Mouse (Mus musculus) right cerebral cortex, postnatal 4 days (tissue): ENCODE data around the gene 2300002M23Rik.
A peak's percentile ranks its signal among the peaks of the same experiment; 100 is the strongest.

Experiments
- DNase-seq: peaks from one replicate; pipeline ENCODE4 v3.0.0-alpha.2; 2022

Gene 2300002M23Rik

DNA sequence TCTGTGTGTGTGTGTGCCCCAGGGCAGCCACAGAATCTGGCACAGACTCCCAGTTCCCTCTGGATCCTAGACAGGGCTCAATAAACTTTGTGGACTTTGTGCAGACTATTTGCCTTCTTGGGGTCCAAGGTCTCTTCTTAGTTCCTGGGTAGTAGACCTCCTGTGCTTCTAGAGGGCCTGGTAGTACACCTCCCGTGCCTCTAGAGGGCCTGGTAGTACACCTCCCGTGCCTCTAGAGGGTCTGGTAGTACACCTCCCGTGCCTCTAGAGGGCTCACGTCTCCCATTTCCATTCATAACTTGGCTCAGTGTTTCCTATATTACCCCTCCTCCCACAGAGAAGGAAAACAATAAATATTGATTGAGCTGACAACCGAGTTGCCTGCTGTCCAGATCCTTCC is 10.4 kb upstream of the 2300002M23Rik start:
- DNase-seq = peak; percentile 53

DNA sequence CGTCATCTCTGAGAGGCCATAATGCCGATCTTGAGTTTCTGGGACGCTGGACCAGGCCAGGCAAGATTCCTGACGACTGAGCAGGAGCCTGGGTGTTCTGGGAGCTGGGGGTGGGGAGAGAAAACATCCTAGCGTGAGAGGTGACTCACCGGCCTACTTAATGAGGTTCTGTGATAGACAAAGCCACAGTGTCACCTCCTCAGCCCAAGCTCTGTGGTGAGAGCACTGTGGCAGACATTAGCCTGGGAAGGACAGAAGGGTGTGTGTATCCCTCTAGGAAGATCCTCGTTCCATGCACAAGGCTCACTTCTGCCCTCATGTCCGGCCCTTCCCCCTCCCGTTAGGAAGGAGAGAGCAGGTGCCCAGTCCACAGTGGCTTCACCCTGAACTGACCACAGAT is 9.9 kb upstream of the 2300002M23Rik start:
- DNase-seq = no peak

DNA sequence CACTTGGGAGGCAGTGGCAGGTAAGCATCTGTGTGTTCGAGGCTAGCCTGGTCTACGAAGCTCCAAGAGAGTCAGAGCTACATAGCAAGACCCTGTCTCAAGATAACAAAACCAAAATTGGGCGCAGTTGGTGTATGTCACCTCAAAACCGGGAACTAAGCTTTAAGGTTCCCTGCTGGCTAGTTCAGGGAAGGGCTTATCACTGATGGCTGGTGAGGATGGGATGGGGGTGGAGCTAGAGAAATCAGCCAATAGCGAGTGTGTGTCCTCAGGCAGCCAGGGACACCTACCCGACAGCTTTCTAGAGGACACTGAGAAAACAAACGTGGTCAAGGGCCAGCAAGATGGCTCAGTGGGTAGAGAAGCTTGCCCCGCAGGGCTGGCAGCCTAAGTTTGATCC is 9.0 kb upstream of the 2300002M23Rik start:
- DNase-seq = no peak

DNA sequence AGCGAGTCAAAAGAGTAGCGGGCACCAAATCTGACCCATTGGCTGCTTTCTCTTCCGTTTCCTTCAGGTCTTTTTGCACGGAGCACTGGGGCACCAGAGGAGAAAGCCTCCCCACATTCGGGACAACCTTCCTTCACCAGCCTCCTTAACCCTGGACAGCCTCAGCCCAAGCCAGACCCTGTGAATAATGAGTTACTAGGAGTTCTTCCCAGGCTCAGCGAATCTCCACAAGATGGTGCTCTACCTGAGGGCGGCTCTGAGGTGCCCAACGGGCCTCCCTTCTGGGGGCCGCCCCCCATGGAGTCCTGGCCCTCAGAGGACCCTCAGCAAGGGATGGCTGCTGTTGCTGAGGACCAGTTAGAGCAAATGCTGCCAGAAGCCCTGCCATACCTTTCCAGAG is 517 bp downstream of the 2300002M23Rik start:
- no peak for DNase-seq

DNA sequence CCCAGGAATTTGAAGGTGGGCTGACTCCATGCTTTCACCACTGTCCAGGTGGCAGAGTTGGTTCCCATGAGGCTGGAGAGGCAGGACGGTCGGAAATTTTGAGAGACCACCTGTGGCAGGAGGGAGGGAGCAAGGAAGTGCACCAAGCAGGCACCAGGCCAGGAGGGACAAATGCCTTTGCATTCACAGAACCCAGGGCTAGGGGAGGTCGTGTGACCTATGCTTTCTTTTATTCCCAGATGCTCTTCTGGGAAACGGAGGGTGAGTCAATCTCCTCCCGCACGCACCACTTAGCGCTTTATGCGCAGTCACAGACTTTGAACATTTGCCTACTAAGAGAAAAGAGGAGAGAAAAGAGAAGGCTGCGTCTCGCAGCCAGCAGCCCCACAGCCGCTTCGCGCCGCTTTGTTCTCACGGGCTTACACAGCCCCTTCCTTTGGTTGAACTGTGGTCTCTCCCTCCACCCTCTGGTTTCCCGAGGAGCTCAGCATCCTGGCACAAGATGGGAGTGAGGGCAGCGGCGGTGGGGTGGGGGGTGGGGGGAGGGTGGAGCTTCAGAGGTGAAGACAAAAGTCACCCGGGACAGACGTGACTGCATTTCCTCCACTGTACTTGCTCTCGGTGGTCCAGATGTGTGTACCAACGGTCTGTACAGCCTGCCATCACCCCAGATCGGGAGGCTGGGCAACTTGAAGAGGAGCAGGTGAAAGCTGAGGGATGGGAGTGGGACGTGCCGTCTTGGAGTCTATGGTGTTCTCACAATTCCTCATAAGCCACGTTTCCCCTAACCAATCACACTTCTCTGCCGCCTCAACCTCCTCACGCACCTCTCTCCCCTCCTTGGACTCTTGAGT is 2.1 kb downstream of the 2300002M23Rik start:
- no peak for DNase-seq

DNA sequence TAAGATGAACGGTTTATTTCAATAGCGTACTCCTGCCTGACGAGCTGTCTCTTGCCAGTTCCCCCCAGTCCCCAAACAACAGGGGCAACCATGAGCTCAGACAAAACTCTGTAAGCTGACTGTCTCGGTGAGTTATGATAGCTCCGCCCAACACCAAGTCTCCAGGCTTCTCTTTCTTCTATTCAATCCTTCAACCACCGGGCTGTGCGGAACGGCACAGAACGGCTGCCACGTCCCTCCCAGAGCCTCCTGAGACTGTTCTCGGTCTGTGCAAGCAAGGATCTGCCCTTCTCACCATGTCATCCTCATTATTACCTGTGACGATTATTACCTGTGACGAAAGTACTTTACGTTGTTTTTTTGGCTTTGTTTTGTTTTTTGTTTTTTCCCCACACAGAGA is 3.6 kb downstream of the 2300002M23Rik start:
- DNase-seq = no peak

DNA sequence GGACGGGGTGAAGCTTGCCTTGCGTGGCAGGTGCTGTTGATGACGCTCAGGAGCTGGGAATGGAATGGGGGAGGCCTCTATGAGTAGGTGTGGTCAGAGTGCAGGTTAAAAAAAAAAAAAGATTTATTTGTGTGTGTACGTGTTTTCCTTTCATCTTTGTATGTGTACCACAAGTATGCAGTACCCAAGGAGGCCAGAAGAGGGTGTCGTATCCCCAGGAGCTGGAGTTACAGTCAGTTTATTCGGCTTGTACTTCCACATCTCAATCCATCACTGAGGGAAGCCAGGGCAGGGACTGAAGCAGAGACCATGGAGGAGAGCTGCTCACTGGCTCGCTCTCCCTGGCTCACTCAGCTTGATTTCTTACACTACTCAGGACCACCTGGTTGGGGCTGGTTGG is 4.2 kb downstream of the 2300002M23Rik start:
- no peak for DNase-seq

DNA sequence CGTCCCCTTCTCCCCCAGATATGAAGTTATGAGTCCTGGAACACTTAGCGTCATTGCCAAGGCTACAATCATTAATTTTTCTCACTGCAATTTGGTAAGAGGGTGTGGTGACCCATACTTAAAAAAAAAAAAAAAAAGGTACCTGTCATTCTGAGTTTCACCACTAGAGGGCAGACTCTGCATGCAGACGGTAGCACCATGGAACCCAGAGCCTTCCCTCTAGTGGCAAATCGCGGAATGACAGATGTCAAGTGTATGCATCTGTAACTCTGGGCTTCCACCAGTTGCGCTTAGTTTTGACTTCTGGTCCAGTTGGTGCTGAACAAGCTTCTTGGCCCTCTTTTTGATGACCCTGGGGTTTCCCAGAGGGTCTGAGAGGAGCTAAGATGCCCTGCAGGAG is 11.0 kb downstream of the 2300002M23Rik start:
- DNase-seq = peak; percentile 83

DNA sequence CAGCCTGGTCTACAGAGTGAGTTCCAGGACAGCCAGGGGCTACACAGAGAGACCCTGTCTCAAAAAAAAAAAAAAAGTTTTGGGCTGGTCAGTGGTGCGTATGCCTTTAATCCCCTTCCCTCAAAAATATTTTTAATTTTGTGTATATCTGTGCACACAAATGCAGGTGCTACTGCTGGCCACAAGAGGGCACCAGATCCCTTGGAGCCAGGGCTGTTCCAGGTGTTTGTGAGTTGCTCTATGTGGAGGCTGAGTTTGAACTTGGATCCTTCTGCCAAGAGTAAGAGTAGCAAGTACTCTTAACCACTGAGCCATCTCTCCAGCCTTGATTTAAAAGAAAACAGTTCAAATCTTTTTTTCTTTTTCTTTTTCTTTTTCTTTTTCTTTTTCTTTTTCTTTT is 15.7 kb downstream of the 2300002M23Rik start:
- DNase-seq = no peak

DNA sequence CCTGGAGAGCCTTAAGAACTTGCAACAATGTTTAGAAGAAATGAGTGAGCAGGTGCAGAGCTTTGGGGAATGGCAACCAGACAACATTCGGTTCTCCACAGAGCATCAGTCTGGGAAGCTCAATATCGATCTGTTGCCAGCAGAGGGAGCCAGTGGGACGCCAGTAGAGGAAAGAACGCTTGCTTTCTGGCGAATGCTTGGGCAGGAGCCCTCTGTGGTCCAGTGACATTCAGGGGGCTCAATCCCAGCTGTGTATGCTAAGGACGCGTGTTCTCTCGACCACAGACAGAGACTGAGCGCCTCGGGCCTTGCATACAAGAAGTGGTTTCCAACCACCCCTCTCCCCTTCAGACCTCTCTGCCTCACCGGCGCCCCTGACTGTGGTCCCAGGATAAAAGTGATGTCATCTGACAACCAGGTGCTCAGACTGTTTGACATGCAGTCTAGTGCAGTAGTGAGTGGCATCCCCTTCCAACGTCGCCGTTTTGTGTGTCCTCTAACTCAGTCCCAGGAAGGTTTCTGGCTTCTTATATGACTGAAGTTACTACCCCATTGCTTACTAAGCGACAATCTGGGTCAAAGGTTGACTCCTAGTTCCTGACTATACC is 17.2 kb downstream of the 2300002M23Rik start:
- peak; percentile 93 for DNase-seq

DNA sequence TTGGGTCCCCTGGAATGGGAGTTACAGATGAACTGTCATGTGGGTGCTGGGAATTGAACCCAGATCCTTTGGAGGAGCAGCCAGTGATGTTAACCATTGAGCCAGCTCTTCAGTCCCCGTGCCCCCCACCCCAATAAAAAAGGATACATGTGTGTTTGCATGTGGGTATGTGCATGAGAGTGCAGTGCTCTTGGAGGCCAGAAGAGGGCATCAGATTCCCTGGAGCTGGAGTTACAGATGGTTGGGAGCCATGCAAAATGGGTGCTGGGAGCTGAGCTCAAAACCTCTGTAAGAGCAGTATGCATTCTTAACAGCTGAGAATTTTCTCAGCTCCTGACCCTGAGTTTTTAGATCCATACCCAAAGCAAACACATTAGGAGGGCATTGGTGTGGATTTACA is 20.0 kb downstream of the 2300002M23Rik start:
- no peak for DNase-seq

DNA sequence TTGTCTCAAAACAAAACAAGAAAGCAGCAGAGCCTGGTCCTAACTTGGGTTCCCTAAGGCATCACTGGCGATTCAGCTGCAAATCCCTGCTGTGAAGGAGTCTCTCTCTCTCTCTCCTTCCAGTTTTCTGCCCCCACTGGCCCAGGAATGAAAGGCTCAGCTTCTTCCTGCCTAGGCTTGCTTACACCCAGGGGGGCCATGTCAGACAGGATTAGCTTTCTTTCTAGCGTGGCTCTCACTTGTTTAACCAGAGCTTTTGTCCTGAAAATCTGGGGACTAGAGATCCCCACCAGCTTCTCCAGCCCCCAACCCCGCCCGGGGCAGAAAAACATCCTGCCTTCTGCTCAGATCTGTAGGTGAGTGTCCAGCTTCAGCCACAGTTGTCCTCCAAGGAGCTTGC is 21.1 kb downstream of the 2300002M23Rik start:
- no peak for DNase-seq

DNA sequence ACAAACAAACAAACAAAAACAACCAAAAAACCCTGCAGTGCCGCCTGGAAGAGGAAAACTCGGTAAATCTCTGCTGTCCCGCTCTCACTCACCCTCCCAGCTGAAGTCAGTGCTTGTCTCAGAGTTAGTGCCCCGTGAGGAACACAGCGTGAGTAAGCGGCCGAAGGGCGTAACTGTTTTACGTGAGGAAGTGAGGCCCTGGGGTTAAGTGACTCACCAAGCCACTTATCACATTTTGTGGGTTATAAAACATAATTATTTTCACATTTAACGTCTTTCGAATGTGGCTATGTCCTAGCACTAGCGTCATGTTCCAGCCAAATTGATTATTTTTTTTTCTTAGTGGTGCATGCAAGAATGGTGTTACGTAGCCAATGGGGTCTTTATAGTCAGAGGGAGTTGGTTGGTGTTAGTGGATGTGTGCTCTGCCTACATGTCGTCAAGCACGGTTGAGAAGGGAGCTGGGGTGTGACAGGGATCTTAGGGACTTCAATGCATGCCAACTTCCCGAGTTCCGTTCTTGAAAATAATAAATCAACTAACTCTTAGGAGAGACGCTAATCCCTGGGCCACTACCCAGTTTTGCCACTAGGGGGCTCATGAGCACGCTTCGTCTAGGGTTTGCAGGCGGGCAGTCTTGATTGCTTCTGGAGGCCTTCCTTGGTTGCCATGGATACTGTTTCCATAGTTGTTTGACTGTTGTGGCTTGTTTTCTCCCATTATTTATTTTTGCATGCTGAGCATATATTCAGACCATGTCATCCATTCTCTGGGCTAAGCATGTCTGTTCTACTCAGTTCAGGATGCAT is 23.4 kb downstream of the 2300002M23Rik start:
- peak; percentile 91 for DNase-seq

DNA sequence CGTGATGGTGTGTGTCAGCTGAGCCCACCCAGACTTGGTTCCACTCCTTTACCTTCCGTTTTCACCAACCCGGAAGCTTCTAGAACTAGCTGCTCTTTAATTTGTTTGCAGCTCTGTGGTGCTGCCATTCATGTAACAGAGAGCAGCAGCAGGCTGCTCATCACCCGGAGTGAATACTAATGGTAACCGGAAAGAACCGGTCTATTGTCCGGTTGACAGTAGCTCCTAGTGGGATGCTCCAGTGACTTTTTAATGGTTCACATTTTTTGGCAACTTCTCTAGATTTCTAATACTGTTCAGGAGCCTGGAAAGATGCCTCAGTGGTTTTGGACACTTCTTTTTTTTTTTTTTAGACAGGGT is 23.9 kb downstream of the 2300002M23Rik start:
- DNase-seq = no peak

DNA sequence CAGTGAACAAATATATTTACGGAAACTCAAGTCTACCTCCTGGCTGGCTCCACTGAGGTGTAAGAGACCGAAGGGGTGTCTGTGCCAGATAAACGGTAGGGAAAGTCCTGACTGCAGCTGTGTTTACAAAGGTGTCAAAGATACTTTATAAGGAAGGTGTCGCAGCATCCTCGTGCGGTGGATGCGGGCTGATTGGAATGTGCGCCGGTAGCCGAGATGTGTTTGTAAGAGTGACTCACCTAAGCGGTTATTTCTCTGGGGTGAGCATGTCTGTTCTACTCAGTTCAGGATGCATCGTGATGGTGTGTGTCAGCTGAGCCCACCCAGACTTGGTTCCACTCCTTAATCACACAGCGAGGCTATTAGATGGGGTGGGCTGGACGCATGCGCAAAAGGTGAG is 24.5 kb downstream of the 2300002M23Rik start:
- no peak for DNase-seq

DNA sequence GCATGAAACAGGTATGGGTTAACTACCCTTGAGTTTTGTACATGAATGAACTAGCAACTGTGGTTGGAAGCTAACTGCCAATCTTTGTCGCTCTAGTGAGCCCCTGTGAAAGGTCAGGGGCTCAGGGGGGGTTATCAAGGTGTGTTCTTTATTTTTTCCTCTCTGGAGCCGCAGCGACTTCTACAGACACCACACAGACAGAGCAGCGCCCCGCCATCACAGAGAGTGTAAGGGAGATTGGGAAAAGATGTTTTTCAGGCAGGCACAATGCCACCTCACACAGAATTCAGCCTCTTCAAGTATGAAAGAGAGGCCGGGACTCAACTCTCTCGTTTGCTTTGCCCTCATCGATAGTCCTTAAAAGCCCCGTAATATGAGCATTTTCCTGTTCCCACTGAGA is 24.9 kb downstream of the 2300002M23Rik start:
- no peak for DNase-seq

DNA sequence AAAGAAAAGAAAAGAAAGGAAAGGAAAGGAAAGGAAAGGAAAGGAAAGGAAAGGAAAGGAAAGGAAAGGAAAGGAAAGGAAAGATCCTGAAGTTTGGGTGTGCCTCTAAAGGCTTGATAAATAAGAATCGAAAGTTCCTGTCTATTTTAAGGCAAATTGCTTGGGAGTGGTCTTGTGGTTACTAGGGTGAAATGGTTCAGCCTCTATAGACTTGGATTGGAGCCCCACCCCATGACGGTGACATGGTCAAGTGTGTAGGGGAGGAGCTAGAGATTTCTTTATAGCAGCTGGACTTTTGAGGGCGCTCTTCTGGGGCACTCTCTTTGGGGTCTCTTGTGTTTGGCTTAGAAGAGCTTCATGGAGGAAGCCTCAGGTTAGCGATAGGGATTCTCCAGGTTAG is 26.5 kb downstream of the 2300002M23Rik start:
- DNase-seq = no peak

DNA sequence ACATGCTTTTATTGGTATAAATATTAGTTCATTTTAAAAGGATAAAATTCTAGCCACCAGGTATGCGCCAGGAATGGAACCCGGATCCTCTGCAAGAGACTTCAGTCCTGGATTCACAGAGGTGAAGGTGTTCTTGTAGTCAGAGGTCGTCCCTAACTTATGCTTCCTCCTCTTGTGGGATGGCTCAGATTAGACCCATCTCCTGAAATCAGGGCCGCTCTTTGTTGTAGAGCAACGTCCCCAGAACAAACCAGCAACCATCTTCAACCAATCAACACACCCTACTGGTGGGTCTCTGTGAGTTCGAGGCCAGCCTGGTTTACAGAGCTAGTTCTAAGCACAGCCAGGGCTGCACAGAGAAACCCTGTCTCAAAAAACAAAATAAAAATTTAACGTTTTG is 27.2 kb downstream of the 2300002M23Rik start:
- no peak for DNase-seq

DNA sequence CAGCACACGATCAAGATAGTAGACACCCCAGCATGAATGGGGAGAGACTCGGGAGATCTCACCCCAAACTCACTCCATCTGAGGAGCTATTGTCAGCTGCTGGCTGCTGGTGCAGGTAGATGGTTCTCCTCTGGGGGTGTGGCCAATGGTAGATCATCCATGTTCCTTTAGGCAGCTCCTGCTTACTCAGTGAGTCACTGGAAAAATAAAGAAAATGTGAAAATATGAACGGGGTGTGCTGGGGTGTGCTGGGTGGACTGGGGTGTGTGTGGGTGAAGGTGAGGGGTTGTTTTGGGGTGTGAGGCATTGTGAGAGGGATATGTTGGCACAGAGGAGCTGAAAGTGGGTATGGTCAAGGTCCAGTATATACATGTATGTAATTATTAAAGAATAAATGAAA is 30.1 kb downstream of the 2300002M23Rik start:
- DNase-seq = no peak

DNA sequence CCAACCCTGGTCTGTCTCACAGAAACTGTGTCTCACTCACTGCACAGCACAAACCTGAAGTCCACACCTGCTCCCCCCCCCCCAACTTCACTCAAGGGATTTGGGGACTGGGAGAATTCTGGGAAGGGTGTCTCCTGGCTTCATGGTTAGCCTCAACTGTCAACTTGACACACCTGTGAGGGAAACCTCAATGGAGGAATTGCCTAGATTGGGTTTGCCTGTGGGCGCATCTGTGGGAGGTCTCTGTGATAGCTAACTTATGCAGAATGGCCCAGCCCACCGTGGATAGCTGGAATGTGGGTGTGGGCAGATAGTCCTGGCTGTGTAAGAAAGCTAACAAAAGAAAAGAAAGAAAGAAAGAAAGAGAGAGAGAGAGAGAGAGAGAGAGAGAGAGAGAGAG is 34.0 kb downstream of the 2300002M23Rik start, which contains the start of gene Sfta2:
Gene Sfta2 (plus strand): TSS at position 301 of the 400 bp plus-strand sequence.
- DNase-seq = no peak

DNA sequence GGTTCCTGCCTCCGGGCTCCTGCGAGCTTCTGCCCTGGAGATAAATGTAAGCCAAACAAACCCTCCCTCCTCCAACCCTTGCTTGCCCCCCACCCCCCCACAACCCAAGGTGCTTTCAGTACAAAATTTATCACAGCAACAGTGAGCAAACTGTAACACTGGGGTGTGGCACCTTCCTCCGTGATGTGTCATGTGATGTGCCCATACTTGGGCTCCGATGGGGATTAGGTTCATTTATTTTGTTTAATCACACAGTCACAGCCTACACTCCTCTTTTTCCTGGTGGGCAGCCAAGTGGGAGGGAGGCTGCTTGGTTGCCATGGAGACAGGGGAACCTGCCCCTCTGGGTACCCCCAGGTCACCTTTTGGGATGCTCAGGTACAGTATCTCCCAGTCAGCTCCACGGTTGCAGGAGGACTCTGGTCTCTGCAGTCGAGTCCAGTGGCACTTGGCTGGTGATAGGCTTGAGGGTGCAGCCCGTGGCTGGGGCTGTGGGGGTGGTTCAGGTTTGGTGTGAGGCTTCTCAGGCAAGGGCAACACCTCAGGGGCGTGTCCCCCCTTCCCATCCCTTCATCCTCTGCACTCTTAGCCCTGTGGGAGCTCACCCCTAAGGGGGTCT is 34.6 kb downstream of the 2300002M23Rik start:
- DNase-seq = no peak

DNA sequence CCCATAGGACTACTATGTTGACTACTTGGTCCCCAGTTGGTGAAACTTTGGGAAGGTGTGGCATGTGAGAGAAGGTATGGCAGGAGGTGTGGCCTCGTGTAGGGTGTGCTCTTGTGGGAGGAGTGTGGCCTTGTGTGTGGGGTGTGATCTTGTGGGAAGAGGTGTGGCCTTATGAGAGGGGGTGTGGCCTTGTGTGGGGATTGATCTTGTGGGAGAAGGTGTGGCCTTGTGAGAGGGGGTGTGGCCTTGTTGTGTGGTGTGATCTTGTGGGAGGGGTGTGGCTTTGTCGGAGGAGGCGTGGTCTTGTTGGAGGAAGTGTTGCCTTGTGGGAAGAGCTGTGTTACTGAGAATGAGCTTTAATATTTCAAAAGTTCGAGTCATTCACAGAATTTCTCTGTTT is 49.9 kb downstream of the 2300002M23Rik start:
- DNase-seq = no peak
